Mouse (Mus musculus) MEL (cell line): ENCODE results near the gene Hnrnpll.

ENCODE experiments used
- BHLHE40 ChIP-seq: IDR thresholded peaks from 2 replicates; pipeline ENCODE4 v1.6.1; 2012; ENCODE audit warnings: low read depth, mild to moderate bottlenecking, inconsistent platforms, low read length, improper control_type of control experiment, borderline replicate concordance
- CTCF ChIP-seq, 3 experiments: IDR thresholded peaks in 2 of 3; conservative IDR thresholded peaks in 1 of 3; 2 replicates each; pipeline ENCODE4 v1.5.1; 2011 to 2012; ENCODE audit warnings: low read length in 3 of 3, low read depth in 2 of 3, mild to moderate bottlenecking in 2 of 3, improper control_type of control experiment in 1 of 3, inconsistent platforms in 1 of 3, mixed read lengths in 1 of 3, moderate library complexity in 1 of 3; ENCODE audit not compliant: control insufficient read depth in 1 of 3, insufficient read depth in 1 of 3, poor library complexity in 1 of 3, severe bottlenecking in 1 of 3
- EP300 ChIP-seq, 2 experiments: IDR thresholded peaks; 2 replicates each; pipeline ENCODE4 v1.6.1; 2011; ENCODE audit warnings: improper control_type of control experiment in 2 of 2, low read length in 2 of 2, low read depth in 1 of 2, mild to moderate bottlenecking in 1 of 2
- HCFC1 ChIP-seq: IDR thresholded peaks from 2 replicates; pipeline ENCODE4 v1.6.1; 2012; ENCODE audit warnings: low read depth, mild to moderate bottlenecking, inconsistent platforms, low read length, improper control_type of control experiment, moderate library complexity
- MAFK ChIP-seq: IDR thresholded peaks from 2 replicates; pipeline ENCODE4 v1.6.1; 2011; ENCODE audit warnings: low read depth, mild to moderate bottlenecking, low read length, improper control_type of control experiment, borderline replicate concordance
- MAZ ChIP-seq: IDR thresholded peaks from 2 replicates; pipeline ENCODE4 v1.6.1; 2012; ENCODE audit warnings: low read depth, mild to moderate bottlenecking, inconsistent platforms, low read length, improper control_type of control experiment
- NRF1 ChIP-seq: IDR thresholded peaks from 2 replicates; pipeline ENCODE4 v1.6.1; 2014; ENCODE audit warnings: low read depth, mild to moderate bottlenecking, inconsistent platforms, low read length, improper control_type of control experiment, moderate library complexity; ENCODE audit not compliant: poor library complexity, insufficient read depth, severe bottlenecking
- POLR2A ChIP-seq, 2 experiments: IDR thresholded peaks; 2 replicates each; pipeline ENCODE4 v1.6.1; 2011 to 2012; ENCODE audit warnings: low read length in 2 of 2, mild to moderate bottlenecking in 2 of 2, control low read depth in 1 of 2, improper control_type of control experiment in 1 of 2, low read depth in 1 of 2, moderate library complexity in 1 of 2; ENCODE audit not compliant: control insufficient read depth in 1 of 2, insufficient read depth in 1 of 2, poor library complexity in 1 of 2
- ZC3H11A ChIP-seq: IDR thresholded peaks from 2 replicates; pipeline ENCODE4 v1.6.1; 2012; ENCODE audit warnings: low read depth, mild to moderate bottlenecking, inconsistent platforms, low read length, improper control_type of control experiment
- ZNF384 ChIP-seq: IDR thresholded peaks from 2 replicates; pipeline ENCODE4 v1.6.1; 2012; ENCODE audit warnings: low read depth, mild to moderate bottlenecking, inconsistent platforms, low read length, improper control_type of control experiment

GRCm38 (mm10) chr17:80096720-80097114, 34.6 kb upstream of the Hnrnpll start:
- TF ChIP-seq CTCF (IDR thresholded peaks at IDR 0.05 in 2 of 3, conservative IDR thresholded peaks at IDR 0.05 in 1 of 3; ENCODE audit: control insufficient read depth in 1 of 3, insufficient read depth in 1 of 3, low read depth in 2 of 3, low read length in 3 of 3, poor library complexity in 1 of 3, severe bottlenecking in 1 of 3) (no peak), NRF1 (no peak), HCFC1 (no peak), POLR2A (IDR thresholded peaks at IDR 0.05; ENCODE audit: control insufficient read depth in 1 of 2, insufficient read depth in 1 of 2, low read depth in 1 of 2, low read length in 2 of 2, poor library complexity in 1 of 2) (no peak), BHLHE40 (no peak), EP300 (IDR thresholded peaks at IDR 0.05; ENCODE audit: low read depth in 1 of 2, low read length in 2 of 2) (no peak), ZNF384 (no peak), ZC3H11A (no peak), MAZ (no peak), MAFK (no peak)
